Mouse (Mus musculus) left cerebral cortex, postnatal 14 days (tissue): ENCODE results near the gene Pkd1l2. TPM values are rescaled to one million over a fixed set of nuclear protein-coding genes. Genes with fewer than 3 reads are reported as not detected.
A peak's percentile ranks its signal among the peaks of the same experiment; 100 is the strongest.

Source experiments
- DNase-seq, 2 experiments: peaks; one replicate each; pipeline ENCODE4 v3.0.0; 2021 to 2022; ENCODE audit warnings: low spot score in 2 of 2, mixed read lengths in 1 of 2
- intact Hi-C: fragments of 180-260 bp; cut with DNase I; formaldehyde crosslinking; loops from one replicate; pipeline ENCODE4 v1.15.1; 2025
- total RNA-seq, 2 experiments: library from RNA; stranded (reverse); gene quantifications; 2 replicates each; pipeline ENCODE4 v1.2.3; 2021

Gene Pkd1l2
- total RNA-seq, 2 experiments from 2014 or later = not detected

DNA sequence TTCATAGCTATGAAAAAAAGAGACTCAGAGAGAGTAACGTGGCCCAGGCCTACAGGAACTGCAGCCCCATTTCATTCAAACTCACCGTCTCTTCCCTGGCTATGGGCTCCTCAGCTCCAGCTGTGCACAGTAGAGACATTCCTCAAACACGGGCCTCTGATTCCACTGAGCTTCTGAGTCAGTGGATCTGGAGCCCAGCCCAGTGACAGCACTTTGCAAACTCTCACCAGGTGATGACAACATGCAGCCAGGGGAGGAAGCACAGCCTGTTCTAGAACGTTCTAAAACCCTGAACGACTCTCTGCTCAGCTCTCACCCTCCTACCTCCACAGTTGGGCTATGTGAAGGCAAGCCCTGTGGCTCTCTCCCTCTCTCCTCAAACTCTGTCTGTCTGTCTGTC is 11.8 kb upstream of the Pkd1l2 start:
- peak; percentile 38 to 67 for DNase-seq
- intact Hi-C loops = no loop called here

DNA sequence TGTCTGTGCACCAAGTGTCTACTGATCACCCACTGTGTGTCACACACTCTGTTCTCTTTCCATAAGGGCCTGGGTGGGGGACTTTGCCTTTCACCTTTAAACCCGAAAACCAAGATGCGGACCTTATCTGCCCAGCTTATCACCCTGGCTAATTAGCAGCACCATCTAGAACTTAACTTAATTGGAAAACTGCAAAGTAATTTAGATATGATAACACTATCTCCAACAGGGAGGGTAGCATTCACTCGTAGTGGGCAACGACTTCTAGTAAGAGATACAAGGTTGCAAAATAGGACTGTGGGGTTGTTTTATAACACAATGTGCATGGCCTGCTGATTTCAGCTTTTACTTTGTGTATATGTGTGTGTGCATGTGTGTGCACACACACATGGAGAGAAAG is 7.6 kb upstream of the Pkd1l2 start:
- intact Hi-C loops = no loop called here
- no peak for DNase-seq

DNA sequence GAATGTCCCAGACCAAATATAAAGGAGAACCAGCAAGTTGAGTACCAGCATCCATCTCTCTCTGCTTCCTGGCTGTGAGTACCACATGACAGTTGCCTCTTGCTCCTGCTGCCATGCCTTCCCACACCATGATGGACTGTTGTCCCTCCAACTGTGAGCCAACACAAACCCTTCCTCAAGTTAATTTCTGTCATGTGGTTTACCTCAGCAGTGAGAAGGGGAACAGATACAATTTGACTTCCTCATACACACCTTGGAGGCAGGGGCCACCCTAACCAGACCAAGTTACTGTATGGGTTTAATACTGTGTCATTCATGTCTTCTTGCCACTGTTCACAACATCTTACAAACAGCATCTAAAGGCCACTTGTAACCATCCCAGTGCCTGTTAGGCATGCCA is 4.8 kb upstream of the Pkd1l2 start:
- no peak for DNase-seq
- intact Hi-C loops = no loop called here

DNA sequence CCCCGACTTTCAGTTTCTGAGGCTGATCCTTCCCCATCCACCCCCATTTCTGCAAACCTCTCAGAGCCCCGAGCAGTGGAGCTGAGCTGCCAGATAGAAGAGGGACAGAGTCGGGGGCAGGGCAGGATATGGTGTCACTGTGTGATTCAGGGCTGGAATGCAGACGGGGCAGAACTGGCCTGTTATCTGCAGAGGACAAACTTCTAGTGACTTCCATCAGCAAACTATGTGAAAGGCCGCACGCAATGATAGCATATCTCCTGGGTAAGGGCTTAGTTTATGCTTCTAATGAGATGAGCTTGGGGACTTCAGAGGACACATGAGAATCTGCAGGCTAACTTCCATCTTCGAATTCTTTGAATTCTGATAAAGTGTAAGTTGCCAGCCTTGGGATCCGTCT is 3.3 kb upstream of the Pkd1l2 start:
- no peak for DNase-seq
- intact Hi-C loops = no loop called here

DNA sequence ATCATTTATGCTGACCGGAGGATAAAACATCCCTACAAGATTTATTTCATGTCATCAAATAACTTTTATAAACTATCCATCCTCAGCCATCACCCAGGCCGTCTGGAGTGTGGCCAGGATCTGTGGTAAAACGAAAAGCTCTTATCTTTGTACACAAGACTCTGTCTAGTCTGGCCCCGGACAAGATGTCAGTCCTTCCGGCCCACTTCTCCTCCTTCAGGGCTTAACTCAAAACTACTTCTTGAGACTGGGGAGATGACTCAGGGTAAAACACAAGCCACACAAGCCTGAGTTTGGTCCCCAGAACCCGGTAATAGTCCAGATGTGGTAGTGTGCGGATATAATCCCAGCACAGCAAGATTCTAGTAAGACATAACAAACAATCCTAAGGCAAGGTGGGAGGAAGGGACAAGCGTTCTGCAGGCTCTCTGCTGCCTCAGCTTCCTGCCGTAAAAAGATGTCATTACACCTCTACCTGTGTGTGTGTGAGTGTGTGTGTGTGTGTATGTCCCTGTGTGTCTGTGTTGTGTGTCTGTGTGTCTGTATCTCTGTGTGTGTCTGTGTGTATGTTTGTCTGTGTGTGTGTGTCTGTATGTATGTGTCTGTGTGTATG is 804 bp upstream of the Pkd1l2 start:
- intact Hi-C loops = no loop called here

DNA sequence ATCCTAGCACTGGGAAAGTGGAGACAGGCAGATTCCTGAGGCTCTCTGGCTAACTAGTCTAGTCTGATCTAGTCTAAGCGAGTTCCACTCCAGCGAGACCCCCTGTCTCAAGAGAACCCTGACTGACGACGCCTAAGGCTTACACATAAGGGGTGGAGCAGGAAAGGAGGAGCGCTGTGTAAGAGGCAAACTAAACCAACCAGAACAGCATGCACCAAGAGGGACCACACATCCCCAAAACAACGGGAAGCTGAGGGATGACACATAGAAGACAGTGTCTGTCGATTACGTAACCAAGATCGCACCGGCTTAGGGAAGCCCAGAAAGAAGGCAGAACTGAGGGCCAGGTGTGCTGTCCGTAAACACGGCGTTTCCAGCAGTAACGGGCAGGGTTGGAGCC is 2.6 kb downstream of the Pkd1l2 start:
- no peak for DNase-seq
- intact Hi-C loops = no loop called here

More for the DNA sequence above, 804 bp upstream of the Pkd1l2 start:
- no peak for DNase-seq

DNA sequence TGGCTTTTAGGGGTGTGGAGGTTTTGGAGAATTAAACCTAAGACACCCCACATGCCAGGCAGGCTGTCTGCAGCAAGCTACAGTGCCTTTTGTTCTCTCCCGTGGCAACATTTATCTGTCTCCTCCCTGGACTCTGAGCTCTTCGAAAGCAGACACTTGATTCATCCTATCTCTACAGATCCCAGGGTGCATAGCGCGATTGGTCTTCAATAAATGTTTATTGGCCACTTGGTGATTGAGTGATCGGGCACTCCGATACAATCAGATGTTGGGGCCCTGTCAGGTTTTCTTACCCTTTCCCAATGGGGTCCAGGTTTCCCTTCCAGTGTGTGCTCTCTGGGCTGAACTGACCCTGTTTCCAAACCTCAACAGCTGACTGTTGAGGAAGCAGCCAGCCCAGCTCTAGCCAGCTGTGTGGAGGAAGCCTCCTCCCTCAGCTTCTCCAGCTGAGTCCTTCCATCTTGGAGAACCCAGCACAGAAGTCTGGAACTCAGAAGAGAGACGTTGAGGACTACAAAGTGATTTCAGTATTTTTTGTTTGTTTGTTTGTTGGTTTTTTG is 3.8 kb downstream of the Pkd1l2 start:
- DNase-seq = no peak
- intact Hi-C loops = no loop called here

DNA sequence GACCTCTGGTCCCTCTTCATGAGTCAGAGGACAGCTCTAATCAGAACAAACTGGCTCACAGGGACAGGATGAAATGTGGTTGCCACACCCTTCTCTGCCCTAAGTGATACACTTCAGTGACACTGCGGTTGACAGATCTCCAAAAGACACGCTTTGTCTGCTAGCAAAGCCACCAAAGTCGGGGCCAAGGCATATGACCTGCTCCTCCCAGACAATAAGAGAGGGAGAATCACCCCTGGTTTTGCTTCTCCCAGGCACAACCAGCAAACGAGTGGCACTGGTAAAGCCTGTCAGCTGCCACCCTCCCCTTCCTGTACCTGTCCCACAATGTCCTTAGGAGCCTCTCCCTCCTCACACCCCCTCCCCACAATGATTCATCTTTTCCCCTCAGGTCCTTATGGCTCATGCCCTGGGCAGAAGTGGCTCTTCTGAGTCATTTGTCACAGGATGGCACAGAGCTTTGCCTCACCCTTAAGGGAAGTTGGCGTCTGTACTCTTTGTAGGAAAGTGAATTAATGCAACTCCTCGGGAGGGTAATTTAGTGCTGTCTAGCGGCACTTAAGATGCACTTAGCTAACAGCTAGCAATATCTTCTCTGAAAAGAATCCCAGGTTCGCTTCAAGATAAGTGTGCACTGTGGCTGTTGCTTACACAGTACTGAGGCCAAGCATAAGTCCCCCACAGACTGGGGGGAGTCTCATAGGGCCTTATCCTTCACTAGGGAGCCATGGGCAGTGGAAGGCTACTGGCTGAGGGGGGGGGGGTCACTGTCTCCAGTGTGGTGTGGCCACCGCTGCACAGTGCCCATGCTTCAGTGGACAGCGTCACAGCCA is 7.7 kb downstream of the Pkd1l2 start:
- no peak for DNase-seq
- intact Hi-C loops = no loop called here

DNA sequence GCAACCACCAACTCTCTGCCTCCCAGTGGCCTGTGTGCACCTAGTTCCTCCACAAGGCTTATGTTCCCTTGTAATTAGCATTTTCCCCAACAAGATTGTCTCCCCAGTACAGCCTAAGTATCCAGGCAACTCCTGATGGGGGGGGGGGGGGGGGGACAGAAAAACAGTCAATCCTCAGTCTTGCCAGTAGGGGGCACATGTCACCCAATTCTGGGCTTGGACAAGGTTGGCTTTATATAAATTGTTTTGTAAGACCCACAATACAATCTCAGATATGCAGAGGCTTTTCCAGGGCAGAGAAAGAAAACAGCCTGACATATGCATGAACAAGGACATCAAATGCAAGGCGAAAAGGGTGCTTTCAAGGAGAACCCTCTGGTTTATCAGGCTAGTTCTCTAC is 12.5 kb downstream of the Pkd1l2 start:
- DNase-seq = peak in 1 of 2 experiments; percentile 41
- intact Hi-C loops = no loop called here

DNA sequence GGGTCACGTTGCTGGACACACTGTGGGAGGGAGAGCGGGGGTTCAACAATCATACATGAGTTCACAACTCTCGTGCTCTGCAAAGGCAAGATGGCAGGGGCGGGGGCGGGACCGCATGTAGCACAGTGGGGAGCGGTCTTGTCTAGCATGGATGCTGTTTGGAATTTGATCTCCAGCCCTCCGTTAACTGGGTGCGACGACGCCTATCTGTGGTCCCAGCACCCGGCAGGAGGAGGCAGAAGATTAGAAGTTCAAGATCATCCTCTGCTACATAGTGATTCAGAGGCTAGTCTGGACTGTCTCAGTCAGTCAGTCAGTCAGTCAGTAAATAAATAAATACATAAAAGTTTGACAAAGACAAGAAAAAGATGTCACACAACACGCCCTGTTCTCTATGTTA is 14.0 kb downstream of the Pkd1l2 start:
- intact Hi-C loops = no loop called here
- no peak for DNase-seq

DNA sequence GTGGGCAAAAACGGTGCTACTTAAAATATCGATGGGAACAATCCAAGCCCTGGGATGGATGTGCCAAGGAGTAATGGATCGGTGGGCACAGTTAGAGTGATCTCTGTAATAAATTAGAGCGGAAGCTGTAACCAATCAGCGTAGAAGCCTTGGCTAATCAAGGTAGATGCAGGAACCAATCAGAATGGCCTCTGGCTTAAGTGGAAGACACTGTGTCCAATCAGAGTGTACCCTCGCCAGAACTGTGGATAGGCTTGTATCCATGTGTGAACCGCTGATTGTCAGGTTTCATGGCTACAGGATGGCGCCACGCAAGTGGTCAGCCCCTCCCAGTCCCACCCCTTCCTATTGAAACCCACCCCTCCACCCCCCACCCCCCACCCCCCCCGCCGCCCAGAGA is 14.9 kb downstream of the Pkd1l2 start:
- intact Hi-C loops = no loop called here
- DNase-seq = no peak

DNA sequence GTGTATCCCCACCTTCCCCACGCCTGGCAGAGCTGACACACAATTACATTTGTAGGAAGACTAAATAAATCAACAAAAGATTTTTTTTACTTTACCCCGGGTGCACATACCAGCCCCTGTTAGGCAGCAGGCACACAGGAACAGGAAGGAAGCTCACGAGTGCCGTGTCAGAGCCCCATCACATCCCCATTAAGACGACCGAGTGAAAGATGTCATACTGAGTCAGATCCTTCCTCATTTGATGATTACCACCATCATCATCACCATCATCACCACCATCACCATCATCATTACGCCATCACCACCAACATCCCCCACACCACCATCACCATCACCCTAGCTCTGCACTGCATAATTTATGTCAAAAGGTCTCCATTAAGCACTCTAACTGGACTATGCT is 15.3 kb downstream of the Pkd1l2 start:
- DNase-seq = no peak
- intact Hi-C loops = no loop called here

DNA sequence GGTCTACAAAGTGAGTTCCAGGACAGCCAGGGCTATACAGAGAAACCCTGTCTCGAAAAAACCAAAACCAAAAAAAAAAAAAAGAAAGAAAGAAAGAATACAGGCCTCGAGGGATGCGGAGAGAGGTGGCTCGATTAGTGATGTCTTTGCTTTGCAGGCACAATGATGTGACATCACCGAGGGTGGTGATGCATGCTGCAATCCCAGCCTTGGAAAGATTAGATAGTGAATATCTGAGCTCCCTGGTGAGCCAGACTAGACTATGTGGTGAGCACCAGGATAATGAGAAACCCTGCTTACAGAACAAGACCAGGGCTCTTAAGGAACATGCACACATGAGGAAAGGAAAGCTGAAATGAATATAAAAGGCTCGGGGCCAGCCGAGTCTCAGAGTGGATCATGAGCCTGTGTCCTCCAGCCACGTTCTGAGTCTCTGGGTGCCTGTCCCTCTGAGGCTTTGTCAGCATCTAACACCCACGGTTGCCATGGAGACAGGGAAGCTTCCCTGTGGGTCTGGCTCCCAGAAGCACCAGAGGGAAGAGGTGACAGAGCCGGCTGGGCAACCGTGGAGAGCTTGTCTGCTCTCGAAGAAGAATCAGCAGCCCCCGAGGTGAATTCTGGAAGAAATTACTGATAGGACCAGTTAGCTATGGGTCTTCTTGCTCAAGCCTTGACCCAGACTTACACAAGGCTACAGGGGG is 20.9 kb downstream of the Pkd1l2 start:
- peak; percentile 40 to 73 for DNase-seq
- intact Hi-C loops = no loop called here

DNA sequence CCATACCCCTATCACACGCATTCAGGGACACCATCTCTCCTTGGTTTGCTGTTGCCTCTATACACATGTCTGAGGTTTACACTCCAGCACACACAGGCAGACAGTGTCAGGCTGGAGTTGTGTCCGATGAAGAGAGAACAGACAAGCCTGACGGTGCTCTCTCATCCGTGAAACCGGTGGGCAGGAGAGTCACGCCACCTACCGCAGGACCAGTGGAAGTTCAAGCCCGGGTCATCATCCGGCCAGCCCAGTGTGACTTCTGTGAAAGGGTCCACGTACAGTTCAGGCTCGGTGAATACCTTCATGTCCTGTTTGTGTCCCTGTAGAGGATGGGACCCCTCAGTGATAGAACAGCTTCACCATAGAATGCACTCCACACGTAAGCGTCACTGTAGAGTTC is 21.9 kb downstream of the Pkd1l2 start:
- DNase-seq = no peak
- intact Hi-C loops = no loop called here

DNA sequence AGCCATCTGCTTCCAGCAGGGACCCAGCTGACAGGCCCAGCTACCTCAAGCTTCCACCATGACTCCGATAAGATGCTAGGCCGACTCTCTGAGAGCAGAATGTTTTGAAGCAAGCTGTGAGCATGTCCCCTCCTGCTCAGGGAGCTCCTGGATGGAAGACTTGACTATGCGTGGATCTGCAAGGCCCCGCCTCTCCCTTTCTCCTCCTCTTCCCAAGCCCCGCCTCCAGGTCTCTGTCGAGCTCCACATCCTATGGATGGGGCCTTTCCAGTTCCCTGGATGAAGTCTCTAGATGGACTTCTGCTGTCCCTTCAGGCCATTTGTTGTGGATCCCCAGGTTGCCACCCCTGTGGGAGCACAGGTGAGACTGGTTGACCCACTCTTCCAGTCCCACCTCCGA is 23.2 kb downstream of the Pkd1l2 start:
- intact Hi-C loops = no loop called here
- DNase-seq = no peak

DNA sequence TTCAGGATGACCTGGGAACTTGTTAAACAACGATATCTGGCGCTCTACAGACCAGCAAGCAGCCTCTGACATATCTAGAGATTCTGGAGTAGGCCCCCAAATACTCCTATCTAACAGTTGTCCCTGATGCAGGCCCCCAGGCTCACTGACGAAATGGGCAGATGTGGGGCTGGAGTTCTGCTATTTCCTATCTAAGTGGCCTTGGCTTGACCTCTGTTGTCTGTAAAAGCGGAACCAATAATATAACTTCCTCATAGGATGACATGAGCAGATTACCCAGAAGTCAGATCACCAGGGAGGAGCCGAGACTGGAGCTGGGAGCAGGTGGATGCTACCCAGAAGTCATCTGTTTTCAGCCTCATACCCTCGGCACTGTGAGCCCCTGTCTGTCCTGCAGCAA is 27.2 kb downstream of the Pkd1l2 start:
- no peak for DNase-seq
- intact Hi-C loops = no loop called here

DNA sequence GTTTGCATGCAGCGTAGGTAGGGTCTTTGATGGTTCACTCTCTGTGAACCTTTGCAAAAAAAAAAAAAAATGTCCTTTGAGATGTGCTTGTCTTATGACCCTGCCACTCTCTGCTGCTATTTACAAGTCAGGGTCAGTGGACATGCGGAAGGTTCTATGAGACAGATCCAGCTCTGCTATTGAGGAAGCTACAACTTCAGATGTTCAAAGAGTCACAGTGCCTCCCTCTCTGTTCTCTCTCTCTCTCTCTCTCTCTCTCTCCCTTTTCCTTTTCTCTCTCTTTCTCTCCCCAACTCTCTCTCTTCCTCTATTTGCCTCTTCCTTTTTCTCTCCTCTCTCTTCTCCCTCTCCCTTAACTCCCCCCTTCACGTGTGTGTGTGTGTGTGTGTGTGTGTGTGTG is 28.1 kb downstream of the Pkd1l2 start:
- intact Hi-C loops = no loop called here
- DNase-seq = no peak

DNA sequence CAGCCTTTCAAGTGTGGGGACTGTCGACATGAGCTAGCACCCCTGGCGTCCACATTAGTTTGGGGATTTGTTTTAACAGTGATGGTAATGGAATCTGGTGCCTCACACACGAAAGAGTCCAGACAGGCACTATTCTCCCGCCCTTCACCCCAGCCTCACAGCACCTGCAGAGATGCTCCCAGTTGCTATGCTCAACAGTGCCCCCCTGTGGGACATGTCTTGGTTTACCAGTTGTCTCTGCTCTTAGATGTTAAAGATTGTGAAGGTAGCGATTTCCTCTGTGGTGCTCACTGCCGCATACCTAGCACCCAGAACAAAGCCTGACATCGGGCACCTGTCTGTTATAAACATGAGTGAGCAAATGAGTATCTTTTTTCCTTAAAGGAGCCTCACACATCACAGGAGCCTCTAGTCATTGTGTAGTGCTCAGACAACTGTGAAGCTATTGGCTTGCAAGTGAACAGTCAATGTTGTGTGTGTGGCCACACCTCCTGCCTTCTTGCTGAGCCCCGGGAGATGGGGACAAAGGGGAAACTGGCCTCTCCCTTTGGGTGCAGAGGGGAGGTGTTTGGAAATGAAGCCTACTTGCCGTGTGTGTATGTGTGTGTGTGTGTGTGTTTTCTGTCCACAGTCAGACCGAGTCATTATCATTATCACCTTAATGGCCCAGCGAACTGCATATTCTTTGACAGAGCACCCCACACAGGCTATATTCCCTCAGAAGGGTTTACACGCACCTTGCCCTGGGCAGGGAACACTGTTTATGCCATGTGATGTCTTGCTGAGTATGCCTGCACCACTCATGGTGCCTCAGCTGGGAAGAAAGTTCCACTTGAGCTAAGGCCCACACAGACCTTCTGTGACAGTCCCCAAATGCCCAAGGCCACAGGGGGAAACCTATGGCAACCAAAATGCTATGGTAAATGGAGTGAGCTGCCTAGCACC is 28.8 kb downstream of the Pkd1l2 start:
- no peak for DNase-seq
- intact Hi-C loops = no loop called here

DNA sequence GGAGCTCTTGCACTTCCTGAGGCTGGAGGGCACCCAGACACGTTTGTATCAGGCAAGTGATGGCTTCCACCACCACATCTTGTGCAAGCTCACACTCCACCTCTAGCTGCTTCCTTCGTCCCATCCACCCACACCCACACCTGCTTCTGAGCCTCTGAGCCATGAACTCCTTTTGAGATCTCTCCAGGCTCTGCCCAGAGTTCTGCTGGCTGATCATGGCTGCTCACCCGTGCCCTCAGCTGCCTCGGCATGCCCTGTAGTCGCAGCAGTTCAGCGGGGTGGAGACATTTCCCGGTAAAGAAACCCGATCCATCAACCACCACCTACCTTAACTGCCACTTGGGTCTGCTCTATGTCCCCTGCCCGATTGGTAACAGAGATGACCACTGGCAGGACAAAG is 30.9 kb downstream of the Pkd1l2 start:
- intact Hi-C loops = no loop called here
- DNase-seq = no peak
